Mouse (Mus musculus) mouse embryonic stem cell (cell line): ENCODE measurements at regions not wholly inside any gene's neighbourhood (a gene's known extent, or its start where the extent isn't known, plus 50 kb on each side); places are given as distances from the start of the nearest gene placed in this dataset.

ENCODE experiments used
- in situ Hi-C, 2 experiments: fragments of 300-500 bp; cut with MboI; formaldehyde crosslinking; loops; 1 replicate in 1 of 2; 3 replicates in 1 of 2; pipeline ENCODE4 v1.14.3; 2019 to 2020; ENCODE audit warnings: low sequenced_read_pairs in 2 of 2, low pct_unique_long_range_greater_than_20kb in 1 of 2, mixed read lengths in 1 of 2; ENCODE audit not compliant: unreplicated experiment in 1 of 2

GRCm38 (mm10) chr4:56230451-56230850, 509.4 kb upstream of the Gm26657 start:
- in situ Hi-C loops: no loop called here

- in situ Hi-C loops: no loop called here
Observed at GRCm38 (mm10) chr4:56226493-56226892, 513.4 kb upstream of the Gm26657 start.

- in situ Hi-C loops: no loop called here
Observed at GRCm38 (mm10) chr4:56224542-56224941, 515.3 kb upstream of the Gm26657 start.

GRCm38 (mm10) chr4:56222023-56222776, 517.7 kb upstream of the Gm26657 start:
- in situ Hi-C loops: no loop called here

GRCm38 (mm10) chr4:56220531-56220930, 519.3 kb upstream of the Gm26657 start:
- in situ Hi-C loops: no loop called here

- in situ Hi-C loops: no loop called here
Observed at GRCm38 (mm10) chr4:56209499-56209898, 530.4 kb upstream of the Gm26657 start.

- in situ Hi-C loops: no loop called here
Observed at GRCm38 (mm10) chr4:56207726-56208125, 532.1 kb upstream of the Gm26657 start.

GRCm38 (mm10) chr4:56205069-56205468, 534.8 kb upstream of the Gm26657 start:
- in situ Hi-C loops: no loop called here

GRCm38 (mm10) chr4:56193365-56193764, 546.5 kb upstream of the Gm26657 start:
- in situ Hi-C loops: no loop called here

- in situ Hi-C loops: no loop called here
Observed at GRCm38 (mm10) chr4:56192516-56192915, 547.4 kb upstream of the Gm26657 start.

GRCm38 (mm10) chr4:56179566-56179965, 560.3 kb upstream of the Gm26657 start:
- in situ Hi-C loops: no loop called here

GRCm38 (mm10) chr4:56178844-56179481, 560.9 kb upstream of the Gm26657 start:
- in situ Hi-C loops: no loop called here

GRCm38 (mm10) chr4:56161257-56161594, 578.6 kb upstream of the Gm26657 start:
- in situ Hi-C loops: no loop called here

GRCm38 (mm10) chr4:56160551-56161256, 579.2 kb upstream of the Gm26657 start:
- in situ Hi-C loops: no loop called here

- in situ Hi-C loops: no loop called here
Observed at GRCm38 (mm10) chr4:56157521-56158065, 582.3 kb upstream of the Gm26657 start.

- in situ Hi-C loops: no loop called here
Observed at GRCm38 (mm10) chr4:56150716-56151115, 589.2 kb upstream of the Gm26657 start.

GRCm38 (mm10) chr4:56143827-56144226, 596.0 kb upstream of the Gm26657 start:
- in situ Hi-C loops: no loop called here

- in situ Hi-C loops: no loop called here
Observed at GRCm38 (mm10) chr4:56136837-56137236, 603.0 kb upstream of the Gm26657 start.

GRCm38 (mm10) chr4:56134350-56134749, 602.1 kb upstream of the Klf4 start:
- in situ Hi-C loops: no loop called here
